Mouse (Mus musculus) cerebellum, postnatal 25 days (tissue): ENCODE data around the gene Krtdap.
"Not testable (repeated sequence)": the region's sequence is repeated elsewhere in the genome, so short reads cannot be mapped to it uniquely, and the experiment has no call there.

Experiments
- DNase-seq, 2 experiments: peaks; one replicate each; pipeline ENCODE4 v3.0.0; 2021; ENCODE audit warnings: mixed read lengths in 2 of 2

The Krtdap gene

GRCm38 (mm10) chr7:30790141-30790540 is 2.4 kb downstream of the Krtdap start:
- no peak for DNase-seq

DNA sequence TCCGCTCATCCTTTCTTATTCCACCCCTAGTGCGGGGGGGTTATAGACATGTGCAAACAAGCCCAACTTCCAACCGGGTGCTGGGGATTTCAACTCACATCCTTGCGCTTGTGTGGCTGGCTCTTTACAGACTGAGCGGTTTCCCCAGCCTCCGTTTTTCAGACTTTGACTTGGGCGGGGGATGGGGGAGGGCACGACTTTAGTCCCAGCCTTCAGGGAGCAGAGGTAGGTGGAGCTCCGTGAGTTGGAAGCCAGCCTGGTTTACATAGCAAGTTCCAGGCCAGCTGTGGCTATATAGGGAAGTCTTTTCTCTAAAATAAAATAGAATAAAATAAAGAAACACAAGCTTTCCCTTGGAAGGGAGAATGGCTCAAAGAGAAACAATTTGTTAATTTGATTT is 4.2 kb downstream of the Krtdap start:
- DNase-seq, result no peak

DNA sequence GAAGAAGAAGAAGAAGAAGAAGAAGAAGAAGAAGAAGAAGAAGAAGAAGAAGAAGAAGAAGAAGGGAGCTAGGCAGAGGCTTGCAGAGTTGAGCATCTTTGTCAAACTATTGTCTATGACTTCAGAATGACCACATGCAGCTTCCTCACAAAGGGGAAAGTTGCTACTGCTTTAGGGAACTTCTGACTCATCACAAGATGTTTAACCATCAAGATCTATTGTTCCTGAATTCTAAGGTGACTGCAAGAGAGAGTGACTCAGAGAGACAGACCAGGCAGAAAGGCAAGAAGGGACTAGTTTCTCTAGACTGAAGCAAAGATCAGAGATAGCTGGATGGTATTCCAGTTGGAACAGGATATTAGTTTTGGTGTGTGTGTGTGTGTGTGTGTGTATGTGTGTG is 7.2 kb downstream of the Krtdap start:
- DNase-seq, result no peak

DNA sequence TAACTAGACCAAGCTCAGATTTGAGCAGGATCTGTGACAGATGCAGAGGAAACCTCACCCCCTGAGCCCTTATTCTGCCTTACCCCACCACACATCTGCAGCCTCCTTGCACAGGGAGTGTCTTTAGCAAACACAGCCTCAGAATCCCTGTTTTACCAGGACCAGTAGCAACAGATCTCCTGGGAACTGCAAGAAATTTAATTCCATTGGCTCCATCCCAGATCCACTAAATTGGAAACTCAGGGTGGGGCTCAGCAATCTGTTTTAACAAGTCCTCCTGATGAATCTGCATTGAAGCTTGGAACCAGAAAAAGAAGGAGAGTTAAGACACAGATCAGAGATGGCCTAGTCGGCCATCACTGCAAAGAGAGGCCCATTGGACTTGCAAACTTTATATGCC is 9.1 kb downstream of the Krtdap start:
- DNase-seq, result no peak

- DNase-seq, result no peak
These were observed 13.0 kb downstream of the Krtdap start for GRCm38 (mm10) chr7:30800653-30801052.

DNA sequence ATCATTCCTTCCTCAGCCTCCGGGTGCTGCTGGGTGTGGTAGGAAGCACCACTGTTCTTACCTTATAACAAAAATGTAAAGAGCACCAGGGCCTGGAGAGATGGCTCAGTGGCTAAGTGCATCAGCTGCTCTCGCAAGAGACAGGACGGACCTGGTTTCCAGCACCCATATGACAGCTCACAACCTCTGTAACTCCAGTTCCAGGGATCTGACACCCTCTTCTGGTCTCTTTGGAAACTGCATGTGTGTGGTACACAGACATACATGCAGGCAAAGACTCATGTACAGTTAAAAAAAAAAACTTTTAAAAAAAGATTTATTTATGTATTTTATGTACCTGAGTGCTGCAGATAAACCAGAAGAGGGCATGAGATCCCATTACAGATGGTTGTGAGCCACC is 15.6 kb downstream of the Krtdap start:
- DNase-seq, result no peak

- no peak for DNase-seq
These were observed 16.5 kb downstream of the Krtdap start for GRCm38 (mm10) chr7:30804026-30804715.

GRCm38 (mm10) chr7:30805924-30806323 is 18.2 kb downstream of the Krtdap start:
- DNase-seq, result peak in 1 of 2 experiments; percentile 14

DNA sequence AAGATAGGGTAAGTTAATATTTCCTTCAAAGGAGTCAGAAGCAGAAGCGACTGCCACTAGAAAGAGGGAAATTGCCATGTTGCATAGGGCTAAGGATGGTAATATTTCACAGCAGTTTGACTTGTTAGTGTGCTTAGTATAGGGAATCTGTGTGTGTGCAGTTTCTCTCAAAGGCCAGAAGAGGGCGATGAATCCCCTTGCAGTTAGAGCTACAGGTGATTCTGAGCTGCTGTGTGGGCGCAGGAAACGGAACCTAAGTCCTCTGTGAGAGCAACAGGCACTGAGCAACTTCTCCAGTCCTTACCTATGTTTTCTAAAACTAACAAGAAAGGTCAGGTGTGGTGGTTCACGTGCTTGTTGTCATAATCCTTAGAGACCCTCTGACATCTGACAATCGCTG is 22.6 kb downstream of the Krtdap start:
- no peak for DNase-seq

GRCm38 (mm10) chr7:30811757-30812290 is 24.1 kb downstream of the Krtdap start:
- no peak for DNase-seq

- DNase-seq, result no peak
These were observed 24.7 kb downstream of the Krtdap start for GRCm38 (mm10) chr7:30812291-30812807.

GRCm38 (mm10) chr7:30820131-30820530 is 32.4 kb downstream of the Krtdap start:
- no peak for DNase-seq

- DNase-seq, result no peak
These were observed 33.3 kb downstream of the Krtdap start for GRCm38 (mm10) chr7:30820854-30821445.

GRCm38 (mm10) chr7:30821532-30821931 is 33.8 kb downstream of the Krtdap start:
- no peak for DNase-seq

DNA sequence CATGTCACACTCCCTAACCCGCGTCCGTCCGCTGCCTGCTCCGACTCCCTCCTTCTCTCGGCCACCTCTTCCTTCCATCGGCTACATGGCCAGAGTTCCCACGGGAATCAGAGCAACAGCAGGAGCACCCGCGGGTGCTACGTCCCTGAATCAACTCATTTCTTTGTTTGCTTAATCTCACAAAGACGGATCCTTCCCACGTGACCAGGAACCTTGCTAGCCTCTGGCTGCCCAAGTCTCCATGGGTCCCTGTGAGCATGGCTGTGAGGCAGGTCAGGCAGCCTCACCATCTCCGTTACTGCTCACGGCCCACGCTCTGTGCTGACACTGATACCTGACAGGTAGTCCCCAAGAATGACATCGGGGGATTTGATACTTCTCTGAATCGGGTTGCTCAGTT is 36.0 kb downstream of the Krtdap start, which contains the start of gene Ffar2:
Gene Ffar2, minus strand, starts transcription at position 101 of the 400 bp plus-strand sequence.
- DNase-seq, result no peak

DNA sequence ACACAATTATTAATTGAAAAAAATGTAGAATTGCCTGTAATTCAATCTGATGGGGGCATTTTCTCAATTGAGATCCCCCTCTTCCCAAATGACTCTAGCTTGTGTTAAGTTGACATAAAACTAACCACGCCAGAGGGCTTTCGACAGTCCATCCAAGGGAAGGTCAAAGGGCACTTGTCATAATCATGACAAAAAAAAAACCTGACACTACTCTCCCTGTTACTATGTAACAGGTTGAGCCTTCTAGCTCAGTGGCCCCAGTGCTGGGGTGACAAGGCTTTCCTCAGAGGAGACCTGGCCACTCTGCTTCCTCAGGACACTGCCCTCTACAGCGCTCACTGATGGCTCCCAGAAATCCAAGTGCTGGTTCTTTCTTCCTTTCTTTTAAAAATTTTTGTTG is 36.6 kb downstream of the Krtdap start:
- no peak for DNase-seq

DNA sequence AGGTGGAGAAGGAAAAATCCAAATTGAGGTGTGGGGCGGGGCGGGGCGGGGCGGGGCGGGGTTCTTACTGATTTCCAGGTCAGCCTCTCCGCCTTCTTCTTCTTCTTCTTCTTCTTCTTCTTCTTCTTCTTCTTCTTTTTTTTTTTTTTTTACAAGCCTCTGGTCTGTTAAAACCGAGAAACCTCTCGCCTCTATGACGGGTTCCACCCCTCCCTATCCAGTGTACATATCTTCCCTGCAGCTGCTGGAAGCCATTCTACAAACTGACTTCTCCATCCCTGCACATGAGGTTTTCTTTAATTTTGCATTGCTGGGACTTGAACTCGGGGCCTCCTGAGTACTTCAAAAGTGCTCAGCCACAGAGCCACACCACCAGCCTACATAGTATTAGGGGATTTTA is 39.0 kb downstream of the Krtdap start:
- DNase-seq, result no peak

GRCm38 (mm10) chr7:30828871-30829270 is 41.2 kb downstream of the Krtdap start:
- DNase-seq, result not testable (repeated sequence)

DNA sequence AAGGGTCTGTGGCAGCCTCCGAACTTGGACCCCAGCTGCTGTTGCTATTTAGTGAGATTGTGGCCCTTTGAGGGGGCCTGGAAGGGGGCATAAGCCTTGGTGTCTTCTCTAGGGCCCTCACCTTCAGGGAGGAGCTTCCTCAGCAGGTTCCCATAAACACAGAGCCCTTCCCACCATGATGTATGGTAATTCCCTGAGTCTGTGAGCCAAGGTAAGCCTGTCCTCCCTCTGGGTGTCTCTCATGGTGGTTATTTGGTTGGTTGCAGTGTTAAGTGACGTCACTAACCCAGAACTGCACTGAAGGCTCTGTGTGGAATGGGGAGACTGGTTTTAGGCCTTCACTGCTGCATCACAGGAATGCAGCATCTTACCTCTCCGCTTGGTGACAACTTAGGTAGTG is 41.7 kb downstream of the Krtdap start:
- DNase-seq, result no peak

- no peak for DNase-seq
These were observed 44.6 kb downstream of the Krtdap start for GRCm38 (mm10) chr7:30832261-30832660.

GRCm38 (mm10) chr7:30832684-30833083 is 45.0 kb downstream of the Krtdap start:
- not testable (repeated sequence) for DNase-seq

- no peak for DNase-seq
These were observed 49.6 kb downstream of the Krtdap start for GRCm38 (mm10) chr7:30837277-30837676.

DNA sequence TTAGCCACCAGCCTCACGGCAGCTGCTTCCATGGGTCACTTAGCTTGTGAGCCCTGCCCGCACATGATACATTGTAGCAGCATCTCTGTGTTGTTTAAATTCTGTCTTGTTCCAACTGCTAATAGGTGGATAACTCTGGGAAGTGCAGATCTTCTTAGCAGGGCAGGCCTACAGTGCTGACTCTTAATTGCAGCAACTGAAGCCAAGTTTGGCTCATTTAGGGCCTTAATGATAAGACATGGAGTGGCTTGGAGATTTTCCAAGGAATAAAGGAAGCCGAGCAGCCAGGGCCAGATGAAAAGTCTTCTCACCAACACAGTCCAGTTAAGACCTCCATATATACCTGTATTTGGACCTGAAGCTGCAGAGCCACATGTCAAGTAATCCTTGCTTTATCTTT is 52.6 kb downstream of the Krtdap start:
- no peak for DNase-seq
